Mouse (Mus musculus) embryonic fibroblast, embryonic 13.5 days (primary cell): ENCODE measurements around the gene Scn4a.

ENCODE experiments used
- CTCF ChIP-seq: IDR thresholded peaks from 2 replicates; pipeline ENCODE4 v1.5.1; 2011; ENCODE audit warnings: mild to moderate bottlenecking, control low read depth, low read length, moderate library complexity, borderline replicate concordance; ENCODE audit not compliant: insufficient read depth
- POLR2A ChIP-seq: IDR thresholded peaks from 2 replicates; pipeline ENCODE4 v1.6.1; 2011; ENCODE audit warnings: low read depth, mild to moderate bottlenecking, control low read depth, low read length, moderate library complexity

DNA sequence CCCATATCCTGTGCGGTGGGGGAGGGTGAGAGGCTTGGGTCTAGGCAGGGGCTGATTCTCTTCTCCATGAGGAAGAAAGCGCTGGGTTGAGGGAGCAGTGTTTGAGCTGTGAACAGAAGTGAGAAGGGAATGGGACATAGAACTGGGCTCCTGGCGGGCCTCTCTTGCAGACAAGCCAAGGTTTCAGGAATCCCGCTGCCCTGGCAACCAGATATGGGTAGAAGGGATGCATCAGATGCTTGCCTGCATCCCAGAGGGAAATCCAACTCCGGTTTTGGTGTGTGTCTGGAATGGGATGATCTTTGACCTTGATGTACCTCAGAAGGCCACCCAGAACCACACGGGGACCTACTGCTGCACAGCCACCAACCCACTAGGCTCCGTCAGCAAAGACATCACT is 66.9 kb downstream of the Scn4a start:
- no peak for TF ChIP-seq CTCF
- no peak for TF ChIP-seq POLR2A
